Mouse (Mus musculus): ENCODE data around the gene Ptpn14. TPM values are rescaled to one million over a fixed set of nuclear protein-coding genes. Genes with fewer than 3 reads are reported as not detected.

Ptpn14 gene
- polyA plus RNA-seq, 1 experiment from 2014 or later = 11.0 TPM

GRCm38 (mm10) chr1:189808015-189808414 is 79.9 kb downstream of the Ptpn14 start:
- peaks cover 2 to 20% of the 10 kb centered on the region in 2 experiments; a peak in 3 of 4 replicates for H3K4me1 ChIP-seq (ENCODE audit: control insufficient read depth in 2 of 2, insufficient read depth in 2 of 2, low read length in 2 of 2)
- no peak overlapping the region for H3K9ac ChIP-seq (ENCODE audit: low read length)
- WGBS = 90% methylated on average over 6 of the region's 6 CpGs
- H3K36me3 ChIP-seq (ENCODE audit: control insufficient read depth, insufficient read depth, low read length) = peaks cover 10% of the 10 kb centered on the region; the same call in 1 of the 2 replicates
- H3K9me3 ChIP-seq (ENCODE audit: control insufficient read depth, low read length) = no peaks in the 10 kb centered on the region
- ATAC-seq (ENCODE audit: insufficient number of reproducible peaks, insufficient read depth, low FRiP score, low read depth) = no peak
- no peak overlapping the region for H3K4me2 ChIP-seq (ENCODE audit: low read length)
- H3K27me3 ChIP-seq (ENCODE audit: control insufficient read depth, insufficient read depth, low read length) = no peaks in the 10 kb centered on the region
- H3K27ac ChIP-seq (replicated peaks in 1 of 2; ENCODE audit: control insufficient read depth in 1 of 2, insufficient read depth in 1 of 2, low read depth in 2 of 2, low read length in 2 of 2) = no peak overlapping the region
- H3K4me3 ChIP-seq (ENCODE audit: control insufficient read depth in 1 of 2, insufficient read depth in 1 of 2, low read depth in 1 of 2, low read length in 2 of 2) = no peak overlapping the region

GRCm38 (mm10) chr1:189808453-189808852 is 80.4 kb downstream of the Ptpn14 start:
- ATAC-seq (ENCODE audit: insufficient number of reproducible peaks, insufficient read depth, low FRiP score, low read depth) = no peak
- 81% methylated on average over 2 of the region's 2 CpGs for WGBS

DNA sequence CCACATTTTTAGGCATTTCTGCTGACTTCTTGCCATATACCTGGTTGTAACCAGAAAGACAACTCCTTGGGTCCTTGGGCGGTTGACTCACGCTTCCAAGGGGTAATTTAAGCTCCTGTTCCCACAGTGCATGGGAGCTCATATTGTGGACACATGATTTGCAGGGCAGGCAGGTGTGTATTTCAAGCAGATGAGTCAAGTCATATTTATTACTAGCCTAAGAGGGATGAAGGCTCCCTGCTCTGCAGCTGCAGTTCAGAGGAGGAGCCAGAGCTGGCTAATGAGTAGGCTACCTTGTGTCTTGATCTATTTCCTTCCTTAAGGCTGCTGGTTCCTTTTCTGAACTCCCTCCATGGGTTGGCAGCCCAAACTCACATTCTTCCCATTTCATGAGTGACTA is 83.7 kb downstream of the Ptpn14 start:
- ATAC-seq (ENCODE audit: insufficient number of reproducible peaks, insufficient read depth, low FRiP score, low read depth) = no peak
- no peak overlapping the region for H3K4me2 ChIP-seq (ENCODE audit: low read length)
- WGBS = 89% methylated on average over 2 of the region's 2 CpGs

More at GRCm38 (mm10) chr1:189808453-189808852, 80.4 kb downstream of the Ptpn14 start:
- Histone ChIP-seq H3K27me3 (ENCODE audit: control insufficient read depth, insufficient read depth, low read length) (no peaks in the 10 kb centered on the region), H3K9me3 (ENCODE audit: control insufficient read depth, low read length) (no peaks in the 10 kb centered on the region), H3K4me2 (ENCODE audit: low read length) (no peak overlapping the region), H3K4me1 (ENCODE audit: control insufficient read depth in 2 of 2, insufficient read depth in 2 of 2, low read length in 2 of 2) (peaks cover 2 to 21% of the 10 kb centered on the region in 2 experiments; a peak in 3 of 4 replicates), H3K9ac (ENCODE audit: low read length) (no peak overlapping the region), H3K36me3 (ENCODE audit: control insufficient read depth, insufficient read depth, low read length) (peaks cover 10% of the 10 kb centered on the region; the same call in 1 of the 2 replicates), H3K4me3 (ENCODE audit: control insufficient read depth in 1 of 2, insufficient read depth in 1 of 2, low read depth in 1 of 2, low read length in 2 of 2) (no peak overlapping the region), H3K27ac (replicated peaks in 1 of 2; ENCODE audit: control insufficient read depth in 1 of 2, insufficient read depth in 1 of 2, low read depth in 2 of 2, low read length in 2 of 2) (no peak overlapping the region)

DNA sequence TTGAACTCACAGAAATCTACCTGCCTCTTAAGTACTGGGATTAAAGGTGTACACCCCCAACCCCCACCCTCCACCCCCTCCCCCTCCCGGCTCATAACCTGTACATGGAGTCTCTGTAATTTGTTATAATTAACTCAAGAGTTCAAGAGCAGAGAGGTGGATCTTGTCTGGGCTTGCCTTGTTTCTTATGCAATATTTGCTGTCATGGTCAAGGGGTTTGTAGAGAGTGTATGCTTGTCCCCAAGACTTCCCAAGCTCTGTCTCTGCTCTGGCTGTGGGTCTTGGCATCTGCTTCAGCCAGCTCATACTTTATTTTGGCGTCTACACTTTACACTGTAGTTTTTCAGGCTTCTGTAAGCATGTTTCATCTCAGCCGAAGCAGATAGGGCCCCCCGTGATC is 86.3 kb downstream of the Ptpn14 start:
- ATAC-seq (ENCODE audit: insufficient number of reproducible peaks, insufficient read depth, low FRiP score, low read depth) = no peak
- H3K27ac ChIP-seq (replicated peaks in 1 of 2; ENCODE audit: control insufficient read depth in 1 of 2, insufficient read depth in 1 of 2, low read depth in 2 of 2, low read length in 2 of 2) = 0 out of 4 replicates have a peak overlapping the region, but pooled peaks of 1 of the 2 experiments have one; percentile 33
- no peak overlapping the region for H3K4me3 ChIP-seq (ENCODE audit: control insufficient read depth in 1 of 2, insufficient read depth in 1 of 2, low read depth in 1 of 2, low read length in 2 of 2)
- 72% methylated on average over 4 of the region's 4 CpGs for WGBS
- no peaks in the 10 kb centered on the region for H3K27me3 ChIP-seq (ENCODE audit: control insufficient read depth, insufficient read depth, low read length)
- peaks cover 22 to 42% of the 10 kb centered on the region in 2 experiments for H3K4me1 ChIP-seq (ENCODE audit: control insufficient read depth in 2 of 2, insufficient read depth in 2 of 2, low read length in 2 of 2)
- H3K9me3 ChIP-seq (ENCODE audit: control insufficient read depth, low read length) = no peaks in the 10 kb centered on the region
- H3K36me3 ChIP-seq (ENCODE audit: control insufficient read depth, insufficient read depth, low read length) = no peaks in the 10 kb centered on the region
- H3K9ac ChIP-seq (ENCODE audit: low read length) = no peak overlapping the region
- no peak overlapping the region for H3K4me2 ChIP-seq (ENCODE audit: low read length)

More for the DNA sequence above, 83.7 kb downstream of the Ptpn14 start:
- no peak overlapping the region for H3K27ac ChIP-seq (replicated peaks in 1 of 2; ENCODE audit: control insufficient read depth in 1 of 2, insufficient read depth in 1 of 2, low read depth in 2 of 2, low read length in 2 of 2)
- H3K27me3 ChIP-seq (ENCODE audit: control insufficient read depth, insufficient read depth, low read length) = no peaks in the 10 kb centered on the region
- H3K4me3 ChIP-seq (ENCODE audit: control insufficient read depth in 1 of 2, insufficient read depth in 1 of 2, low read depth in 1 of 2, low read length in 2 of 2) = no peak overlapping the region
- no peak overlapping the region for H3K9ac ChIP-seq (ENCODE audit: low read length)
- H3K36me3 ChIP-seq (ENCODE audit: control insufficient read depth, insufficient read depth, low read length) = 0 out of 2 replicates have a peak, but pooled peaks cover 7% of the 10 kb centered on the region
- no peaks in the 10 kb centered on the region for H3K9me3 ChIP-seq (ENCODE audit: control insufficient read depth, low read length)
- H3K4me1 ChIP-seq (ENCODE audit: control insufficient read depth in 2 of 2, insufficient read depth in 2 of 2, low read length in 2 of 2) = peaks cover 5 to 32% of the 10 kb centered on the region in 2 experiments

GRCm38 (mm10) chr1:189817089-189817488 is 89.0 kb downstream of the Ptpn14 start:
- ATAC-seq (ENCODE audit: insufficient number of reproducible peaks, insufficient read depth, low FRiP score, low read depth) = no peak
- WGBS = 80% methylated on average over 8 of the region's 8 CpGs
- Histone ChIP-seq H3K4me2 (ENCODE audit: low read length) (no peak overlapping the region), H3K4me3 (ENCODE audit: control insufficient read depth in 1 of 2, insufficient read depth in 1 of 2, low read depth in 1 of 2, low read length in 2 of 2) (no peak overlapping the region), H3K9ac (ENCODE audit: low read length) (no peak overlapping the region), H3K9me3 (ENCODE audit: control insufficient read depth, low read length) (no peaks in the 10 kb centered on the region), H3K4me1 (ENCODE audit: control insufficient read depth in 2 of 2, insufficient read depth in 2 of 2, low read length in 2 of 2) (peaks cover 31 to 53% of the 10 kb centered on the region in 2 experiments), H3K27ac (replicated peaks in 1 of 2; ENCODE audit: control insufficient read depth in 1 of 2, insufficient read depth in 1 of 2, low read depth in 2 of 2, low read length in 2 of 2) (peak overlapping the region; percentile 79 to 86), H3K27me3 (ENCODE audit: control insufficient read depth, insufficient read depth, low read length) (no peaks in the 10 kb centered on the region), H3K36me3 (ENCODE audit: control insufficient read depth, insufficient read depth, low read length) (no peaks in the 10 kb centered on the region)

DNA sequence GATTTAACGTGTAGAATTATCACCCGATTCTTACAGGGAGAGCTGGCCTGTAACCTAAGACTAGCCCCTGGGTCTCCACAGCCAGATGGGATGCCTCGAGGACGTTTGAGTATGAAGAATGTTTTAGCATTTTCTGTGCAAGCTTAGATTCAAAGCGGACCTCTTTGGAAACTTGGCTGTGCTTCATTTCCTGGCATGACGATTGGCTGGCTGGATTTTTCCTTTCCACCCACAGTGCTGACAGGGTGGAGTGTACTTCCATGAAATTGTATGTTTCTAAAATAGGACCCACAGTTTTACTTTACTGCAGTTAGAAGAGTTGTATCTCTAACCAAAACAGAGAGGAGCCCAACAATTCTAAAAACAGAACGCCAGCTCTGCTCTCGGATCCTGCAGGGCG is 89.7 kb downstream of the Ptpn14 start:
- H3K4me1 ChIP-seq (ENCODE audit: control insufficient read depth in 2 of 2, insufficient read depth in 2 of 2, low read length in 2 of 2) = peaks cover 31 to 52% of the 10 kb centered on the region in 2 experiments
- H3K4me3 ChIP-seq (ENCODE audit: control insufficient read depth in 1 of 2, insufficient read depth in 1 of 2, low read depth in 1 of 2, low read length in 2 of 2) = no peak overlapping the region
- H3K9ac ChIP-seq (ENCODE audit: low read length) = no peak overlapping the region
- peak overlapping the region; percentile 32; the same call in 1 of the 2 replicates for H3K4me2 ChIP-seq (ENCODE audit: low read length)
- peak; percentile 28; the same call in 1 of the 2 replicates for ATAC-seq (ENCODE audit: insufficient number of reproducible peaks, insufficient read depth, low FRiP score, low read depth)
- WGBS = 44% methylated on average over 9 of the region's 9 CpGs
- H3K27me3 ChIP-seq (ENCODE audit: control insufficient read depth, insufficient read depth, low read length) = no peaks in the 10 kb centered on the region
- no peaks in the 10 kb centered on the region for H3K36me3 ChIP-seq (ENCODE audit: control insufficient read depth, insufficient read depth, low read length)
- H3K27ac ChIP-seq (replicated peaks in 1 of 2; ENCODE audit: control insufficient read depth in 1 of 2, insufficient read depth in 1 of 2, low read depth in 2 of 2, low read length in 2 of 2) = peak overlapping the region; percentile 79 to 86
- H3K9me3 ChIP-seq (ENCODE audit: control insufficient read depth, low read length) = no peaks in the 10 kb centered on the region

DNA sequence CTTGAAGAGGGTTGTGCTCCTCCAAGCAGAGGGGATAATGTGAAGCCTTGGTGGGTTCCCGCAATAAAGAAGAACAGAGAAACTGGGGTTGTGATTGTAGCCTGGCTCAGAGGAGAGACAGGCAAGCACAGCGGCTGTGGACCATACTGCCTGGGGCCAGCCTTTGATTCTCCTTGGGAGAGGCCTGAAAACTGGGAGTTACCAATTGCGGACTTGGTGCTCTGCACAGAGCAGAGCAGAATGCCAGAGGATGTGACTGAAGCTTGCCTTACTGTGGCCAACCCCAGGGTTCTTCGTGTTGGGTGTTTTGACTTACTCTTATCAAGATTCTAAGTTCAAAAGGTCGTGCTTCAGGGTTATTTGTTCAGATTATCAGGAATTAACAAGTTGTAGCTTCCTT is 92.0 kb downstream of the Ptpn14 start:
- Histone ChIP-seq H3K27me3 (ENCODE audit: control insufficient read depth, insufficient read depth, low read length) (no peaks in the 10 kb centered on the region), H3K36me3 (ENCODE audit: control insufficient read depth, insufficient read depth, low read length) (0 out of 2 replicates have a peak, but pooled peaks cover 10% of the 10 kb centered on the region), H3K4me2 (ENCODE audit: low read length) (no peak overlapping the region), H3K9me3 (ENCODE audit: control insufficient read depth, low read length) (0 out of 2 replicates have a peak, but pooled peaks cover 6% of the 10 kb centered on the region), H3K9ac (ENCODE audit: low read length) (no peak overlapping the region), H3K27ac (replicated peaks in 1 of 2; ENCODE audit: control insufficient read depth in 1 of 2, insufficient read depth in 1 of 2, low read depth in 2 of 2, low read length in 2 of 2) (no peak overlapping the region), H3K4me1 (ENCODE audit: control insufficient read depth in 2 of 2, insufficient read depth in 2 of 2, low read length in 2 of 2) (peaks cover 32 to 43% of the 10 kb centered on the region in 2 experiments), H3K4me3 (ENCODE audit: control insufficient read depth in 1 of 2, insufficient read depth in 1 of 2, low read depth in 1 of 2, low read length in 2 of 2) (no peak overlapping the region)
- WGBS = 42% methylated on average over 5 of the region's 5 CpGs
- ATAC-seq (ENCODE audit: insufficient number of reproducible peaks, insufficient read depth, low FRiP score, low read depth) = no peak

DNA sequence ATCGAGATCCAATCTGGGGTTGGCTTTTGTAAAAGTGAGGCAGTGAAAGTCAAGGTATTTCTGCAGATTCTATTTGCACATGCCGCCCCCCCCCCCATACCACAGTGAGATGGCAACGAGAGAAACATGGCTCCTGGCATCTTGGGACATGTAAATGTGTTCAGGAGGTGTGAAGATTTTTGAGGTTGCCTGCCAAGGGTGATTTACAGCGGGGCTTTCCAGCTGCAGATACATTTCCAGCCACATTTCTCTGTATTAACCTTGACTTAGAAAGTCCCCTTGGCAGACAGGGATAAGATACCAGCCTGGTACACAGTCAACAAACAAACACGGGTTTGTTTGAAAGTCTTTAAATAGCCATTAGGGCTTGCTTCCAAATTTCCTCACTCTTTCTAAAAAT is 96.4 kb downstream of the Ptpn14 start:
- WGBS = 70% methylated on average over 5 of the region's 5 CpGs
- H3K9me3 ChIP-seq (ENCODE audit: control insufficient read depth, low read length) = 0 out of 2 replicates have a peak, but pooled peaks cover 6% of the 10 kb centered on the region
- no peaks in the 10 kb centered on the region for H3K27me3 ChIP-seq (ENCODE audit: control insufficient read depth, insufficient read depth, low read length)
- no peak for ATAC-seq (ENCODE audit: insufficient number of reproducible peaks, insufficient read depth, low FRiP score, low read depth)
- H3K4me1 ChIP-seq (ENCODE audit: control insufficient read depth in 2 of 2, insufficient read depth in 2 of 2, low read length in 2 of 2) = peaks cover 10 to 11% of the 10 kb centered on the region in 2 experiments
- H3K27ac ChIP-seq (replicated peaks in 1 of 2; ENCODE audit: control insufficient read depth in 1 of 2, insufficient read depth in 1 of 2, low read depth in 2 of 2, low read length in 2 of 2) = no peak overlapping the region
- H3K4me2 ChIP-seq (ENCODE audit: low read length) = no peak overlapping the region
- H3K36me3 ChIP-seq (ENCODE audit: control insufficient read depth, insufficient read depth, low read length) = peaks cover 42% of the 10 kb centered on the region
- no peak overlapping the region for H3K4me3 ChIP-seq (ENCODE audit: control insufficient read depth in 1 of 2, insufficient read depth in 1 of 2, low read depth in 1 of 2, low read length in 2 of 2)
- no peak overlapping the region for H3K9ac ChIP-seq (ENCODE audit: low read length)

Data from heart, embryonic 14.5 days (tissue).